Mouse (Mus musculus) megakaryocyte, adult 5-6 weeks (primary cell): Measurements from ENCODE around the gene Plekhm3. TPM values are rescaled to one million over a fixed set of nuclear protein-coding genes. Genes with fewer than 3 reads are reported as not detected.
"Not testable (repeated sequence)": the region's sequence is repeated elsewhere in the genome, so short reads cannot be mapped to it uniquely, and the experiment has no call there.

Source experiments
- ATAC-seq: 2 replicates; pipeline ENCODE4 v1.8.0; 2016; ENCODE audit warnings: mild to moderate bottlenecking, inconsistent platforms; ENCODE audit not compliant: poor library complexity, severe bottlenecking
- total RNA-seq, 2 experiments: library from RNA; stranded (forward) in 1 of 2; stranded (reverse) in 1 of 2; fragments of 153-499, 151-499 nt in 1 of 2; fragments of 221-1000, 200-1000 nt in 1 of 2; gene quantifications; 2 replicates each; pipeline versions ENCODE4 v1.2.3 to v1.2.4; 2015 to 2017

Plekhm3 gene
- 38.5 and 40.6 TPM in 2 replicates for total RNA-seq (2015)
- total RNA-seq (2017) = 26.4 and 39.1 TPM in 2 replicates

DNA sequence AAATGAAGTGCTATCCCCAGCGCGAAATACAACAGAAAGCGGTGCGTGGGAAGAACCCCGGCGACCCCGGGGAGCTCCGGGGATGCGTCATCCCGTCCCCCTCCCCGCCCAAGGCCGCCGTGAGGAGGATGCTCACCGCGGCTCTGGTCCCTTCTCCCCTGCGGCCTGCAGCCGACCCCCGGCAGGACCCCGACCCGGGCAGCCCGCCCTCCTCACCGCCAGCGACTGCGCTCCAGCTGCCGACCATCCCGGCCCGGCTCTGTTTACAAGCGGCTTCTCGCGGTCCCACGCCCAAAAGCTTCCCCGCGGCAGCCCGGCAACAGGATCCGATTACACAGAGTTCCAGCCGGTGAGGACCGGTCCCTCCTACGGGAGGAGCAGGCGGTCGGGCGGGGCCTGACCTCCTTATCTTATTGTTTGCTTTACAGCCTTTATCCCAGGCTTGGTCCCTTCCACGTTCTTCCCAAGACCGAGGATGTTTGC lies at the start of gene Plekhm3:
Plekhm3 (minus strand) TSS at position 346 of the 483 bp plus-strand sequence.
- ATAC-seq = peak; percentile 88

DNA sequence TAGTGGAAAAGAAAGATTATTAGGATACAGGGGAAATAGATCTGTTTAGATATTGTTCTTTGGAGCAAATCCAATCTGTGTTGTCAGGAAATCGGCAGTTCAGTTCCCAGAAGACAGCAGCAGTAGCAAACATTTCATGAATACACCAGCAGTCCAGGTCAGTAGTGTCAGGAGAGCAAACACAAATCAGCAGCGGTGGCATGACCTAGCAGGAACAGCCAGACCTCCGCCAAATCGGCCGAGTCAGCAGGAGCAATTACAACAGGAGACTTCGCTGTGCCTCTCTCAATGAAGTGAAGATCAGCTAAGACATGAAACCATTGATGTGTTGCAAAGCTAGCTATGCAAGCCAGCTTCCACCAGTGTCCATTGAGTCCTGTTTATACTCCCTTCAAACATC lies 49.0 kb upstream of the Plekhm3 start:
- no peak for ATAC-seq

DNA sequence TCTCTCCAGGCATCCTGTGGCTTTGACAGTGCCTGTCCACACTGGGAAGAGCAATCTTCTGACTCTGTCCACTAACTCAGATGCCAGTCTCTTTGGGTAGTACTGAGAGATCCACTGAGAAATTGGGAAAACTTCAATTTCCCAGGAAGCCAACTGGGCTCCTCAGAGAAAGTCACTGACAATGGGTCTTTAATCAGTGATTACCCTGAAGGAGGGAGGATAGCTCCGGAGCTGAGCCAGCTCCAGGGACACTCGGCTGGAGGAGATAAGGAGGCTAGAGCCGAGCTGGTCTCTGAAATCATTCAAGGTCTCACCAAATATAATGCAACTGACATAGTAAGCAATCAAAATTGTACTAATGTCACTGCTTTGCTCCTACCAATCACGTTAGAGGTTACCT lies 47.9 kb upstream of the Plekhm3 start:
- no peak for ATAC-seq

DNA sequence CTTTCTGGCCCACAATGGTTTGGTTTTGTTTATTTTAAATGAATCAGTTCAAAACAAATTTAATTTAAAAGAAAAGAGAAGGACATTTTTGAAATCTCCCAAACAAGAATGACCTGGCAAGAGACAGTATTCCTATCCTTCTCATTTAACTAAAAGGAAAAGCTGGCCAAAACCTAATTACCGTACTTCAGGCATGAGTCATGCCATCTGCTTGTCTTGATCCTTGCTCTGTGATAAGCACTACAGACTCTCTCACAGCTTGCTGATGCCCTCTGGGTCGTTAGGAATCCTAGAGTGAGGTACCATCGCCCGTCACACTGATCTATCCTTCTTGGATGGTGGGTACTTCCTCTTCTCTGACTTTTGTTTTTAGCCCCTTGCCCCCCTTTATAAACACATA lies 36.6 kb upstream of the Plekhm3 start:
- ATAC-seq = no peak

DNA sequence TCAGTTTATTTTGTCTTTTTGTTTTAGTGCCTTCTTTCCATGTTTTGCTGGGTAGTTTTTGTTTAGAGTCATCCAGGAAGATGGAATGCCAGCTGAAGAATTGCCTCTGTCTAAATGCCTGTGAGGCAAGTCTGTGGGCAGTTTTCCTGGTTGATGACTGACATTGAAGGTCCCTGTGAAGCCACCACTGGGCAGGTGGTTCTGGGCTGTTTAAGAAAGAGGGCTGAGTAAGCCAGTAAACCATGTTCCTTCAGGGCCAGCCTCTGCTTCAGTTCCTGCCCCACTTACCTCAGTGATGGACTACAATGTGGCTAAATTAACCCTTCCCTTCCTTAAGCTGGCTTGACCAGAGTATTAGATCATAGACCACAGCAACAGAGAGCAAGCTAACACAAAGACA lies 31.6 kb upstream of the Plekhm3 start:
- ATAC-seq = no peak

DNA sequence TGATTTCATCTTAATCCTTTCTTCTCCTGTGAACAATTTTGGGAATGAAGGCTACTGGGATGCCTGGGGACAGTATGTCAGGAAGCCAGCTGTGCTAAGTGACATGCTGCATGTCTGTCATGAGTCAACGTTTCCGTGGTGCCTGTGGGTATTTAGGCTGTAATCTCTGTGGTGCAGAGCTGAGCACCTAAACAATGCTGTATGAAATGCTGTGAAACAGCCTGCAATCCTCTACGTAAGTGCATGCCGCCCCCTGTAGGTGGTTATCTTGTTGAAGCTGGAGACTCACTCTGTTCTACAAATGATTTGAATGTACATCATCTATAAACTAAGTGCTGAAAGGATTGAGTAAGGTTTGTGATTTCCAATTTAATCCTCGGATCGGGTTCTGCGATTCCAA lies 29.5 kb upstream of the Plekhm3 start:
- ATAC-seq = peak; percentile 76

DNA sequence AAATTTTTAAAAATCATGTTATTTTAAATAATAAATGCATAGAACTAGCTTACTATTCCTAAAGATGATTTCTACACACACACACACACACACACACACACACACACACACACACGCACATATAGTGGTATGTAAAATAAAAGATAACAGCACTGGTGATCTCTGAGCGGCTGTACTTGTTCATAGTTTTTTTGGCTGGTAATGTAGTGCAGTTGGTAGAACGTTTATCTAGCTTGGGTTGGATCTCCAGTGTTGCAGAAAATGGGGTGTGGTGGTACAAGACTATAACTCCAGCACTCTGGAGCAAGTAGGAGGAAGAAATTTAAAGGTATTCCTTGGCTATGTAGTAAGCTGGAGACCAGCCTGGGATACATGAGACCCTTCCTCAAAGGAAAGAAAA lies 26.6 kb upstream of the Plekhm3 start:
- no peak for ATAC-seq

DNA sequence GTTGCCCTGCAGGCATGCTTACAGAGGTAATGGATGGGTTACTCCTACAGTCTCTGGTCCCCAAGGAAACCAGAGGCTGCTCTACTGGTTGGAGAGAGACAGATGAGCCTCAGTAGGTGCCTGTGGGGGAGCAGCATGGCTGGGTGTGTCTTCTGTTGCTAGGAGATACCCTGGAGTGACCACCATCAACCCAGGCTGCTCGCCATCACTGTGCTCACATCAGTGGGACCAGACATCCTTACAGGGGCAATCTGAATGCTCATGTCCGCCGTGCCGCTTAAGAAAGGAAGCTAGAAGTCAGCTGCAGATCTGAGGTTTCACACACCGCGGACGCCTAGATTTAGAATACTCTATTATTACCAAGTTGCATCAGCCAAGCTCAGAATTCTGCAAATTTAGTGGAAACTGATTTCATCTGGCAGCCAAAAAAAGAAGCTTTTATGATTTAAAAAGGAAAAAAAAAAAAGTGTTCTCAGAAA lies 21.7 kb upstream of the Plekhm3 start:
- no peak for ATAC-seq

DNA sequence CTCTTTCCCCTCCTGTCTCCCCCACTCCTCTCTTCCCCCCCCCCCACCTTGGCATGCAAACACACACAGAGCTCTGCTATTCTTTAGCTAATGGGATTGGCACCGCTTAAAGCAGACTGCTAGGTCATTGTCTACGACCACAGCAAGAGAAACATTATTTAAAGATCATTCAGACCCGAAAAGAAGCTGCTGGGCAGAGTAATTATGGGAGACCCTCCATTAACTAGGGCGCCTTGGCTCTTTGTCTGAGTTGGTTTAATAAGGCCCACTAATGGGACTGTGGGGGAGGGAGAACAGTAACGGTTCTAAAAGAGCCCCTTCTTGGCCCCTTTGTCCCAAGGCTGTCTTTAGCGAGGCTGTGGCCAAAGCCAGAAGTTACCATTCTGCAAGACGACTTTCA lies 18.7 kb upstream of the Plekhm3 start:
- no peak for ATAC-seq

DNA sequence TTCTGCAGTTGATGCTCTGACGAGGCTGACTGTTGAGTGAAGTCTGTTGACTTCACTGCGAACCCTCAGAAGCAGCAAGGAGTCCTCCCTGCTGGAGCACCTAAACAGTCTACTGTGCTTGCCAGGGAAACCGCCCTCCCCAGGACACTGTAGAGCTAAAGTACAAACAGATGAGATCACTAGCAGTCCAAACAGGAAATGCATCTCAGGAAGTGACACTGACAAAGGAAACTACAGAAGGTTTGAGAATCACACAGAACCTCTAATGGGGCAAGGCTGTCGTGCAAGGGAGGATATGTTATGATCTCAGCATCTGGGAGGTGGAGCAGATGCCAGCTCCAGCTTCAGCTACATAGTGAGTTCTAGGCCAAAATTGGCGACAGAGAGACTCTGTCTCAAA lies 14.1 kb upstream of the Plekhm3 start:
- peak; percentile 59 for ATAC-seq

DNA sequence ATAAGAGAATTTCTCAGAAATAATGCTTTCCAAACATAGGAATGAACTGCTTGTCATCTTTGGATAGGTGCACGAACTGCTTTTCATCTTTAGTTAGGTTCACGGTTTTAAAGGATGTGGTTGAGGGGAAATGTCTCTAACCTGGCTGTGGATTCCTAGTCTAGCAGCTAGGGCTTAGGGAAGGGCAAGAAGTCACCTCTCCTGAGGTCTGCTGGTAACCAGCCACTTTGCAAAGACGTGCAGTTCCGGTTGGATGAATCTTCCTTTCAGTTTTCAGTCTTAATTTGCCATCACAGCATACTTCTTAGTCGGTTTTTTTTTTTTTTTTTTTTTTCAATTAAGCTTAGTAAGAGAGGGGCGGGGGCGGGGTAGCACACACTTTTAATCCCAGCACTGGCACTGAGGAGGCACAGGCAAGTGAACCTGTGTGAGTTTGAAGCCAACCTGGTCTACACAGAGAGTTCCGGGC lies 431 bp upstream of the Plekhm3 start:
- peak; percentile 38 for ATAC-seq

DNA sequence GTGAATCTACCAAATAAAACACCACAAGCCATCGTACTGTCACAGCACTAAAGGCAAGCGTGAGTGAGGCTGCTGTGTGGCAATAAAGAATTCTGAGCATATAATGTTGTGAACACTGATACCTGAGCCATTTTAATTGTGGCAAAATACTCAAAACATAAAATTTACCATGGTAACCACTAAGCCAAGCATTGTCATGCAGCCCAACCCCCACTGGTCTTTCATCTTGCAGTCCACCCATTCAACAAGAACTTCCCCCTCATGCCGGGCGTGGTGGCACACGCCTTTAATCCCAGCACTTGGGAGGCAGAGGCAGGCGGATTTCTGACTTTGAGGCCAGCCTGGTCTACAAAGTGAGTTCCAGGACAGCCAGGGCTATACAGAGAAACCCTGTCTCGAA lies 1.8 kb downstream of the Plekhm3 start:
- ATAC-seq = not testable (repeated sequence)

DNA sequence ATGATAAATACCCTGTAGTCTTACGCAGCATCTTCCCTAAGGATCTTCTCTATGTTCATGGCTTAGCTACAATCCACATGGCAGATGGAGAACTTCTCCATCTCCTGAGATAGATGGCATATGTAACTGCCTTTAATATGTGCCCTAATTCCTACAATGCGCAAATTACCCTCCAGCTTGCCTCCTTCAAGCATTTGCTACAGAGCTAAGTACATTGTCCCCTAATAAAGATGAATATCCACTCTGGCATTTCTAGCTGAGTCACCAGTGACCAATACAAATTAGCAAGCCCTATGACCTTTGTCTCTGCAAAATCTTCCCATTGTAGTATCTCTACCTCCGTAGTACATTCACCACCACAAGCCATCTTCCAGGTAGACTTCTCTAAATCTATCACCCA lies 6.4 kb downstream of the Plekhm3 start:
- no peak for ATAC-seq

DNA sequence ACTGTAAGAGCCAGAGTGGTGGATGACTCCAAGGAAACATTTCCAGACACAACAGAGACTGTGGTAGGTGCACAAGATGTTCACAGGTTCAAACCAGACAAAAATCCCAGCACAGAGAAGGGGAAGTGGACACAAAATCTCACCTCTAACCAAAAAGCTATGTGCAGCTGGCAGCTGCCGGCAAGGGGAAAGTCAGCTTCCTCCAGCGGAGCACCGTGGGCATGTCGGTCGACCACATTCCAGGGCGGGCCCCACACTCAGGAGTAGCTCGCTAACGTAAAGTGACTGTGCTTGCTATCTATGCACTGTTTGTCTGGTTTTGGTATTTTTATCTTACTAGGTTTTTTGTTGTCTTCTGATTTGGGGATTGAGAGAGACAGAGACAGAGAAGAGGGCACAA lies 7.2 kb downstream of the Plekhm3 start:
- peak; percentile 93 for ATAC-seq

DNA sequence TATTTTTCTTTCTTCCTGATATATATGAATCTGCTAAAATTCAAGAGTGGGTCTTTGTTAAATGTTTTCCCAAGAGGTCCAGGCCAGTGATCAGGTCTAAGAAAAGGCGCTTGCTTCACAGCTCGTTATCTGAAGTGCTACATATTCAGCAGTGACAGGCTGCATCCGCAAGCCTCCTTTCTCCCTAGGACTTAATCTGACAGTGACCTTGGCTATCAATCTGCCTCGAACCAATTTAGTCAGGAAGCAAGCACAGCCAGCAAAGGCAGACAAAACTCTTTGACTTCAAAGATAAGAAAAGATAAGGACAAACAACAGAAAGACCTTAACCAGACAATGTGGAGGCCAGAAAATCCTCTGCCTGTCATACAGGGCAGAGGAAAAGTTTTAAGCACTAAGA lies 10.5 kb downstream of the Plekhm3 start:
- no peak for ATAC-seq

DNA sequence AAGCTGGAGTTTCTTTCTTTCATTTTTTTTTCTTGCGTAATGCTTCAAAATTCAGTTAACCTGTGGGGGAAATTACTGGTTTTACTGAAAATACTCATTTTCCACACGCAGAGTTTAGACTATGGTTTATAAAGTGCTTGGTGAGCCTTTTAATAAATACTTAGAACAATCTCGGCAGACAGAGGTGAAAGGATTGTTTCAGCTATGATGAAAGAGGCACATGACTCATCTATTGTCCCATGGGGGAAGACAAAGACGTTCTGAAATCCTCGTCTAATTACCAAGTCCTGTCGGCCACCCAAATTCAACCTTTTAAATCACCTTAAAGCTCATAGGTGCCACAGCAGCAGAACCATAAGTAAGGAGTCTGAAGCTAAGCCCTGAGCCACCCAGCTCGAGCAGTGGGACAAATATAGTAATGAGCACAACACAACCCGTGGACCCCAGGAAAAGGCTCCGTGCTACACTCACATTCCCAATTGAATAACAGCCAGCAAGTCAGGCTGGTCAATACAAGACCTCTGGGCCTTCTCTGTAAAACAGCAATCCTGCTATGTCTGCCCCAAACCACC lies 11.3 kb downstream of the Plekhm3 start:
- no peak for ATAC-seq

DNA sequence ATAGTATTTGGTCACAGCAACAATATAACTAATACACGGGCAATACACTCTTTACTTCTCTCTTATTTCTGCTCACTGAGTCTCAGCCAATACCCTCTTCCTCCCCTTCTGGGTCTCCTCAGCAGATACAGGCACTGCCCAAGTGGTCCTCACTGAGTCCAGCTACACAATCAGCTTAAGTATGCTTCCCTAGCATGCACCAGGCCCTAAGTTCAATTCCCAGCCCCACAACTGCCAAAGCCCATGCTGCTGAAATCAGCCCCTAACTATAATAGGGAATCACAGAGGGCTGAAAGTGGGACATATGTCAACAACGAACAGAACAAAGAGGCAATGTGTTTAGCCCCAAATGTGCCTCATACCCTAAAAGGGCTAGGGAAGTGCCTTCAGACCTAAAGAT lies 11.9 kb downstream of the Plekhm3 start:
- no peak for ATAC-seq

DNA sequence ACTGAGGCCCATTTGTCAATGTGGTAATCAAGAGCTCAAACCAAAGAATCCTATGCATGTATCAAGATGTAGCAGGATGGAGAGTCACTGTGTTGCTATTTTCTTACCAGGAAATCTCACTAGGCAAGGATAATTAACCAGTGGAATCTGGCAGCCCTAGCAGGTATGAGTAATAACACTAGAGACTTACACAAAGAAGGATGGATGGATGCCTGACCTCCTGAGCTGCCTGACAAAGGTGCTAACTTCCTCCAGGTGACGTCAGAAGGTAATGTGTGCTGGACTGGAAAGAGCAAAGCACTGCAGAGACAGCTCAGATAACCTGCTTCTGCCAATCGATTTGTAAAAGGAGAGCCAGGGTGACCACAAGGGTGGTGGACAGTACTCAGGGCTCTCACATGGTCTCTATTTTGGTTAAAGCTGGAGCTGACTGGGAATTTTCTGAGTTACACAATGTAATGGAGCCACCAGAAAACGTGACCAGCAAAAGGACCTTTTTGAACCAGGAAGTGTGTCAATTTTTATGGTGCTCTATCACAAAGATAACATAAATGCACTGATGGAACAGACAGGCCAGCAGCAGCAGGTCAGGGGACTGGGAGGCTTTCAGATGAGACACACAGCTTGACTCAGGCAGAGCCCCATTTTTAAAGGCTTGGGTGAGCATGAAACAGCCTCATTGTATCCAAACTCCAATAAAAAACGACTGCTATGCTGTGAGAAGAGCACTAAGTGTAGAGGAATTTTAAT lies 14.4 kb downstream of the Plekhm3 start:
- no peak for ATAC-seq

DNA sequence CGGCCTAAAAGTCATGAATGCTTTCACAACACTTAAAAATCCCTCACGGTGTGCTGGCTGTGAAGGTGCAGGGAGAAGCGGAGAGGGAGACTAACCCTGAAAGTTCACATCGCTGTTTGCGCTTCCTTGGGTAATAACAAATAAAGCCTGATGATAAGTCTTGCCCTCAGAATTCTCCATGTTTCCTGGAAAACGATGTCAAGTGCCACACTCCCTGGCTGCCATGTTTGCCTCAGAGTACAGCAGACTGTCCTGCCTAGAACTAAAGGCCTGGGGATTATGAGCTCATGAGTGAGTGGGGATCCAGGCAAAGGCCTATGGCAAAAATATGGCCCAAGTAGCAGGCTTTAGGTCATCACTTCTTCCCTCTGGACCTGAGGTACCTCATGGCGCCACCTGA lies 17.7 kb downstream of the Plekhm3 start:
- no peak for ATAC-seq

DNA sequence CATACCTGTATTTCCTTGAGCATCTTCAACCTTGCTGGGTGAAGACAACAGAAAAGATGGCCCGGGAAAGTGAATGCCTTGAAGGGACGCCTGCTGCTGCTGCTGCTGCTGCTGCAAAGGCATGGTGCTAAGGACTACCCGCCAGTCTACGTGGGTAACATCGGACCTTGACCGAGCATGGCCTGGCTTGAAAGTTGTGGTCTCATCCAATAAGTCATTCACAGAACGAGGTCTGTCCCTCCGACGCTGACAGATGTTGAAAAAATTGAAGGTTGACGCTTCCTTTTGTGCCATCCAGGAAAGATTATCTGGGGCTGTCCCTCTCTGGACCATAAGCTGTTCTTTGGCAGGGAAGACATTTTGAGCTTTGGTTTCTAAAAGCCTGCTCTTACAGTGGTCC lies 18.9 kb downstream of the Plekhm3 start:
- no peak for ATAC-seq

DNA sequence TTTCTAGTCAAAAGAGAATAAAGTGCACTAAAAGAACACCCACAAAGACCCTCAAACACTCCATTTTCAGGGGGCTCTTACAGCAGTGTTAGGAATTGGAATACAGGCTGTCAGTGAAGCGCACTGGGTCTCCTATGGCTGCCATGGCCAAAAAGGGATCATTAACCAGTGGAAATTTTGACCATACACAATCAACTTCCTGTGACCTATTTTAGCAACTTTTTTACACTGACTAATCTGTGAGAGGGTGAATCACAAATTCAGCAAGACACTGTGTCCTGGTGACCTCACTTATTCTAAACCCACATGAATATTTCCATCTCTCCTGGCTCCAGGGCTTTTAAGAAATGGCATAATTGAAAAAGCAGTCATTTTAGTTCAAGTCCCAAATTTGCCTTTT lies 23.7 kb downstream of the Plekhm3 start:
- ATAC-seq = no peak

DNA sequence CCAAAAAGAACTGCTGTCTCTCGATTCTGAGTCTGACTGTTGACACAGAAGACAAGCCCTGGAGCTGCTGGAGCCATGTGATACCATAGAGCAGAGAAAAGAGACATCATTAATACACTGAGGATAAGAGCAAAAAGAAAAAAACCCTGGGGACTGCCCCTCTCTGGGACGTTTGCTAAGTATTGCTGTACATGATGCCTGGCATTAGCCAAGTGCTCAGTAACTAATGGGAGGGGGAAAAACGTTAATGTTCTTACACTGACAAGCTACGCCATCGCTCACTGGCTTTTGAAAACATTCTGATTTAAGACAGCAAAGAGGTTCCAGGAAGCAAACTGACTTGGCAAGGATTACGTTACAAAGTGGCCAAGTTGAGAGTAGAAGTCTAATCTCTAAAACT lies 26.5 kb downstream of the Plekhm3 start:
- ATAC-seq = no peak
